Mouse (Mus musculus) kidney, postnatal 0 days (tissue): ENCODE data around the gene Fnip2. TPM values are rescaled to one million over a fixed set of nuclear protein-coding genes. Genes with fewer than 3 reads are reported as not detected.
"Not testable (repeated sequence)": the region's sequence is repeated elsewhere in the genome, so short reads cannot be mapped to it uniquely, and the experiment has no call there.

Source experiments
- ATAC-seq: fragments of 200-750 bp; cut with Nextera tagmentation; replicated peaks from 2 replicates; pipeline ENCODE4 v1.8.0; 2017; ENCODE audit warnings: low read depth, moderate number of reproducible peaks, moderate TSS enrichment, moderate library complexity; ENCODE audit not compliant: low FRiP score
- DNase-seq: peaks from one replicate; pipeline ENCODE4 v3.0.0-alpha.2; 2016; ENCODE audit warnings: low spot score
- H3K27ac ChIP-seq: fragments of 300-500 bp; sonication (generic); 2 replicates; pipeline ENCODE4 v1.5.1; 2014; ENCODE audit warnings: mild to moderate bottlenecking
- H3K27me3 ChIP-seq: fragments of 300-500 bp; sonication (generic); 2 replicates; pipeline ENCODE4 v1.6.1; 2014; ENCODE audit warnings: low read length, mixed read lengths; ENCODE audit not compliant: insufficient read depth
- H3K36me3 ChIP-seq: fragments of 300-500 bp; sonication (generic); 2 replicates; pipeline ENCODE4 v1.6.1; 2014; ENCODE audit warnings: low read length, mixed read lengths; ENCODE audit not compliant: insufficient read depth
- H3K4me1 ChIP-seq: fragments of 300-500 bp; sonication (generic); replicated peaks from 2 replicates; pipeline ENCODE4 v1.6.1; 2014; ENCODE audit warnings: antibody characterized with exemption, low read length, mixed read lengths; ENCODE audit not compliant: insufficient read depth
- H3K4me2 ChIP-seq: fragments of 300-500 bp; sonication (generic); 2 replicates; pipeline ENCODE4 v1.6.1; 2014; ENCODE audit warnings: mild to moderate bottlenecking, low read length, moderate library complexity, mixed read lengths
- H3K4me3 ChIP-seq: fragments of 300-500 bp; sonication (generic); replicated peaks from 2 replicates; pipeline ENCODE4 v1.5.1; 2014; ENCODE audit warnings: low read depth, low read length
- H3K9ac ChIP-seq: fragments of 300-500 bp; sonication (generic); 2 replicates; pipeline ENCODE4 v1.6.1; 2014; ENCODE audit warnings: low read depth, low read length
- H3K9me3 ChIP-seq: fragments of 300-500 bp; sonication (generic); replicated peaks from 2 replicates; pipeline ENCODE4 v1.6.1; 2016; ENCODE audit warnings: low read length, inconsistent platforms, mixed read lengths
- CTCF ChIP-seq: IDR thresholded peaks from 2 replicates; pipeline ENCODE4 v1.5.1; 2016; ENCODE audit warnings: antibody characterized with exemption, low read depth, mild to moderate bottlenecking, moderate library complexity
- WGBS: fragments of 180-500 bp; shearing (Covaris S2); extraction: QIAGEN DNeasy Blood & Tissue Kit; methylation state at CpG from one replicate; pipeline ENCODE4 v1.1.7; 2014; 5-methylcytosine and 5-hydroxymethylcytosine counted together
- polyA plus RNA-seq: library from polyadenylated mRNA; unstranded; fragments of >200 nt; fragmentation: Nextera tagmentation; extraction: Ambion mirVana; gene quantifications from 2 replicates; pipeline ENCODE4 v1.2.1, GENCODE M21; 2015

Gene Fnip2
- polyA plus RNA-seq, 1 experiment from 2014 or later = 4.4 TPM

GRCm38 (mm10) chr3:79575576-79576467 is 8.2 kb upstream of the Fnip2 start:
- 0 out of 2 replicates have a peak overlapping the region, but pooled peaks have one; percentile 44 for H3K27ac ChIP-seq
- DNase-seq = peak; percentile 41
- no peak for TF ChIP-seq CTCF
- peak; percentile 90 for ATAC-seq
- H3K4me2 ChIP-seq = peak overlapping the region; percentile 36
- no peak overlapping the region for H3K9ac ChIP-seq
- no peaks in the 10 kb centered on the region for H3K27me3 ChIP-seq
- H3K4me3 ChIP-seq = no peak overlapping the region
- no peaks in the 10 kb centered on the region for H3K36me3 ChIP-seq
- 41% methylated on average over 10 of the region's 10 CpGs for WGBS
- H3K9me3 ChIP-seq = no peaks in the 10 kb centered on the region
- H3K4me1 ChIP-seq = no peaks in the 10 kb centered on the region

GRCm38 (mm10) chr3:79574336-79574735 is 6.7 kb upstream of the Fnip2 start:
- Histone ChIP-seq H3K4me2 (no peak overlapping the region), H3K36me3 (no peaks in the 10 kb centered on the region), H3K9ac (no peak overlapping the region), H3K4me3 (no peak overlapping the region), H3K4me1 (no peaks in the 10 kb centered on the region), H3K27ac (no peak overlapping the region), H3K9me3 (no peaks in the 10 kb centered on the region), H3K27me3 (no peaks in the 10 kb centered on the region)
- TF ChIP-seq CTCF = no peak
- 89% methylated on average over 3 of the region's 3 CpGs for WGBS
- ATAC-seq (no peak), DNase-seq (no peak)

GRCm38 (mm10) chr3:79573376-79573775 is 5.8 kb upstream of the Fnip2 start:
- not testable (repeated sequence) for ATAC-seq
- WGBS = 90% methylated on average over 5 of the region's 5 CpGs

DNA sequence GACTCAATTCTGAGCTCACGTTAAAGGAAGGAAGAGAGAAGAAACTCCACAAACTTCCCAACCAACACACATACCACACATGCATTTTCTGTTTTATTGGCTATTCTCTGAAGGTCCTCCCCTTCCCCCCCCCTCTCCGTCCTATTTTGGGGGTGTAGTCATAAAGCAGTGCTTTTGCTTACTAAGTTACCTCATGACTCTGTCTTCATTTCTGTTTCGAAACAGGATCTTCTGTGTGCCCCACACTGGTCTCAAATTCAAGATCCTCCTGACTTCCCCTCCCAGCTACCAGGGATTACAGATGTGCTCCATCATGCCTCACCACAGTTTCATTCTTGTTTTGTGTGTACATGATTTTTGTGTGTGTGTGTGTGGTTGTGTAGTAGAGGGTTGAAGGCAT is 4.8 kb upstream of the Fnip2 start:
- 43% methylated on average over 3 of the region's 3 CpGs for WGBS
- H3K36me3 ChIP-seq = no peaks in the 10 kb centered on the region
- H3K27me3 ChIP-seq = no peaks in the 10 kb centered on the region
- no peak for ATAC-seq
- no peak for DNase-seq
- no peak for TF ChIP-seq CTCF
- no peak overlapping the region for H3K9ac ChIP-seq
- no peaks in the 10 kb centered on the region for H3K4me1 ChIP-seq
- H3K27ac ChIP-seq = no peak overlapping the region
- no peaks in the 10 kb centered on the region for H3K9me3 ChIP-seq
- no peak overlapping the region for H3K4me3 ChIP-seq
- no peak overlapping the region for H3K4me2 ChIP-seq

More at GRCm38 (mm10) chr3:79573376-79573775, 5.8 kb upstream of the Fnip2 start:
- H3K27ac ChIP-seq, DNase-seq, H3K4me1 ChIP-seq, H3K27me3 ChIP-seq, H3K9me3 ChIP-seq, H3K4me2 ChIP-seq, H3K36me3 ChIP-seq, H3K9ac ChIP-seq, H3K4me3 ChIP-seq: not testable (repeated sequence)

DNA sequence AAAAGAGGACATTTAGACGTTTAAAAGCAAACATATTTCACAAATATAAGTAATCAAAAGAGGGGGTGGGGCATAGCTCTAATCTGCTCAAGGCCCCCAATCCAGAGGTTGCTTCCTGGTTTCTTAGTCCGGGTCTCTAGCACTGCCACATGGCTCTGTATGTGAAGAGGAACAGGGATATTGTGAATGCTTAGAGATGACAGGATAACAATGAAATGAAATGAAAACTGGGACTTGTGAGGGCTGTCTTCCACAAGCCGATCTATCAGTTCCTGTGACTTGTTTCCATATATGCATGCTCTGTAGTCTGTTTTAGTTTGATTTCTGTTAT is 1.7 kb upstream of the Fnip2 start:
- Histone ChIP-seq H3K27me3 (no peaks in the 10 kb centered on the region), H3K4me3 (no peak overlapping the region), H3K4me1 (peaks cover 6% of the 10 kb centered on the region; the same call in 1 of the 2 replicates), H3K36me3 (no peaks in the 10 kb centered on the region), H3K9ac (no peak overlapping the region), H3K9me3 (no peaks in the 10 kb centered on the region), H3K27ac (no peak overlapping the region), H3K4me2 (no peak overlapping the region)
- no peak for ATAC-seq
- DNase-seq = no peak
- TF ChIP-seq CTCF = no peak
- 89% methylated on average over 3 of the region's 3 CpGs for WGBS

GRCm38 (mm10) chr3:79568629-79569350 is 1.2 kb upstream of the Fnip2 start:
- Histone ChIP-seq H3K9me3 (no peaks in the 10 kb centered on the region), H3K36me3 (no peaks in the 10 kb centered on the region), H3K27ac (peak overlapping the region; percentile 87; the same call in 1 of the 2 replicates), H3K9ac (no peak overlapping the region), H3K27me3 (no peaks in the 10 kb centered on the region), H3K4me3 (no peak overlapping the region), H3K4me2 (peak overlapping the region; percentile 89), H3K4me1 (peaks cover 6% of the 10 kb centered on the region; the same call in 1 of the 2 replicates)
- WGBS = 85% methylated on average over 16 of the region's 16 CpGs
- TF ChIP-seq CTCF = no peak; the same call in 1 of the 2 replicates
- DNase-seq (no peak), ATAC-seq (no peak)
